Mouse (Mus musculus): ENCODE results near the gene Hinfp.

- TF ChIP-seq EP300 (IDR thresholded peaks at IDR 0.05; ENCODE audit: insufficient read depth, low read depth, low read length) (no peak), POLR2A (IDR thresholded peaks at IDR 0.05; ENCODE audit: insufficient read depth, low read depth, low read length) (no peak), CTCF (IDR thresholded peaks at IDR 0.05) (no peak)
Measured at GRCm38 (mm10) chr9:44317452-44317851, 12.0 kb upstream of the Hinfp start.
